Mouse (Mus musculus) neural tube, embryonic 15.5 days (tissue): ENCODE measurements around the gene Ccdc33. TPM values are rescaled to one million over a fixed set of nuclear protein-coding genes. Genes with fewer than 3 reads are reported as not detected.

Experiments used
- ATAC-seq: fragments of 200-750 bp; cut with Nextera tagmentation; 2 replicates; pipeline ENCODE4 v1.8.0; 2017; ENCODE audit warnings: mild to moderate bottlenecking, moderate TSS enrichment, moderate library complexity; ENCODE audit not compliant: low FRiP score
- H3K27ac ChIP-seq: fragments of 300-500 bp; sonication (generic); replicated peaks from 2 replicates; pipeline ENCODE4 v1.5.1; 2015; ENCODE audit warnings: mild to moderate bottlenecking, inconsistent platforms
- H3K27me3 ChIP-seq: fragments of 300-500 bp; sonication (generic); replicated peaks from 2 replicates; pipeline ENCODE4 v1.6.1; 2015; ENCODE audit warnings: inconsistent platforms
- H3K36me3 ChIP-seq: fragments of 300-500 bp; sonication (generic); 2 replicates; pipeline ENCODE4 v1.6.1; 2015; ENCODE audit warnings: inconsistent platforms
- H3K4me1 ChIP-seq: fragments of 300-500 bp; sonication (generic); 2 replicates; pipeline ENCODE4 v1.6.1; 2015; ENCODE audit warnings: inconsistent platforms
- H3K4me2 ChIP-seq: fragments of 300-500 bp; sonication (generic); 2 replicates; pipeline ENCODE4 v1.6.1; 2015; ENCODE audit warnings: inconsistent platforms, mild to moderate bottlenecking, moderate library complexity
- H3K4me3 ChIP-seq: fragments of 300-500 bp; sonication (generic); replicated peaks from 2 replicates; pipeline ENCODE4 v1.5.1; 2015; ENCODE audit warnings: mild to moderate bottlenecking, inconsistent platforms
- H3K9ac ChIP-seq: fragments of 300-500 bp; sonication (generic); replicated peaks from 2 replicates; pipeline ENCODE4 v1.6.1; 2015; ENCODE audit warnings: mild to moderate bottlenecking, inconsistent platforms
- H3K9me3 ChIP-seq: fragments of 300-500 bp; sonication (generic); replicated peaks from 2 replicates; pipeline ENCODE4 v1.6.1; 2016; ENCODE audit warnings: inconsistent platforms
- WGBS: fragments of 180-500 bp; shearing (Covaris S2); methylation state at CpG from one replicate; pipeline ENCODE4 v1.1.7; 2015; ENCODE audit warnings: mixed read lengths; 5-methylcytosine and 5-hydroxymethylcytosine counted together
- polyA plus RNA-seq: library from polyadenylated mRNA; unstranded; fragments of >200 nt; fragmentation: Nextera tagmentation; extraction: Ambion mirVana; gene quantifications from 2 replicates; pipeline ENCODE4 v1.2.1, GENCODE M21; 2015

The Ccdc33 gene
- polyA plus RNA-seq, 1 experiment from 2014 or later: 0.13 TPM

- Histone ChIP-seq H3K4me1 (peaks cover 7% of the 10 kb centered on the region), H3K9ac (no peak overlapping the region), H3K4me2 (no peak overlapping the region), H3K9me3 (no peaks in the 10 kb centered on the region), H3K36me3 (no peaks in the 10 kb centered on the region), H3K4me3 (no peak overlapping the region), H3K27ac (no peak overlapping the region), H3K27me3 (no peaks in the 10 kb centered on the region; the same call in 1 of the 2 replicates)
- no peak for ATAC-seq
- WGBS: 75% methylated on average over 4 of the region's 4 CpGs
These were observed 32.2 kb upstream of the Ccdc33 start for GRCm38 (mm10) chr9:58150733-58151361.

DNA sequence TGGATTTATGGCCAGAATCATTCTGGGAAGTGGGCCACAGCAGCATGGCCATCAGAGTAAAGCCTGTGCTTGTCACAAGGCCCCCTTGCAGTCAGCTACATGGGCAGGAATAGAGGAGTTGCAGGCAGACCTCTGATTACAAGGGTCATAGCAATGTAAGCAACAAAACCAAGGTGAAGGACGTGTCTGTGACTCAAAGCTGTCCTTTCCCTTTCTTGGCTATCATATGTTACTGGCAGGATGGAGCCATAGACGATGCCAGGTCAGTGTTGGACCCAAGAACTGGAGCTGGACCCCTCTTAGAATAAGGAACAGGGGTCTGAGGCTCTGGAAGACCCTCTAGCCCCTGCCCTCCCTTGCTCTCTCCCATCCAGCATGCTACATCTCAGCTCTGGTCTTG lies 30.2 kb upstream of the Ccdc33 start:
- no peak overlapping the region for H3K9ac ChIP-seq
- no peak for ATAC-seq
- no peak overlapping the region for H3K27ac ChIP-seq
- WGBS: 67% methylated on average over 2 of the region's 2 CpGs
- no peaks in the 10 kb centered on the region for H3K36me3 ChIP-seq
- H3K27me3 ChIP-seq: no peaks in the 10 kb centered on the region; the same call in 1 of the 2 replicates
- H3K4me2 ChIP-seq: no peak overlapping the region
- H3K4me3 ChIP-seq: no peak overlapping the region
- peaks cover 3% of the 10 kb centered on the region; the same call in 1 of the 2 replicates for H3K4me1 ChIP-seq
- H3K9me3 ChIP-seq: no peaks in the 10 kb centered on the region

- no peaks in the 10 kb centered on the region for H3K9me3 ChIP-seq
- peaks cover 7% of the 10 kb centered on the region for H3K4me1 ChIP-seq
- no peak overlapping the region for H3K9ac ChIP-seq
- H3K36me3 ChIP-seq: no peaks in the 10 kb centered on the region
- no peaks in the 10 kb centered on the region; the same call in 1 of the 2 replicates for H3K27me3 ChIP-seq
- no peak overlapping the region for H3K4me3 ChIP-seq
- 92% methylated on average over 5 of the region's 5 CpGs for WGBS
- ATAC-seq: no peak
- no peak overlapping the region for H3K4me2 ChIP-seq
- no peak overlapping the region for H3K27ac ChIP-seq
These were observed 26.8 kb upstream of the Ccdc33 start for GRCm38 (mm10) chr9:58145417-58145816.

DNA sequence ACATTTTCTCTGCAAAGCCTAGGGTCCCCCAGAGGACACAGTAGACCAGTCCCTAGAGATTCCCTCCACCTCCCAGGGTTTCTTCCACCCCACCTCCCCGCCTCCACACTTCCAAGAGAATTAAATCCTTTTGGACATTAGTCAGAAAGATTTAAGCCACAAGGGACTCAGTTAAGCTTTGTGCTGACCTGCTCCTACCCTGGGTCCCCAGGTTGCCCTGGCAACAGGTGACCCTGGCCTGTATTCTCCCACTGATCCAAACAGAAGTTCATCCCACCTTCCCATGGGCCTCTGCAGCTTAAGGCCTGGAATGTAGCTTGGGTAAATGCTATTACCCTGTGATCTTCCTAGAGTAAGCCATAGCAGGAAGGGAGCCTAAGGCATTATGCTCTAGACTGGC lies 26.0 kb upstream of the Ccdc33 start:
- ATAC-seq: no peak
- no peaks in the 10 kb centered on the region for H3K36me3 ChIP-seq
- H3K9ac ChIP-seq: no peak overlapping the region
- H3K4me3 ChIP-seq: no peak overlapping the region
- H3K27ac ChIP-seq: no peak overlapping the region
- H3K4me1 ChIP-seq: peaks cover 7% of the 10 kb centered on the region
- H3K27me3 ChIP-seq: no peaks in the 10 kb centered on the region; the same call in 1 of the 2 replicates
- H3K9me3 ChIP-seq: no peaks in the 10 kb centered on the region
- no peak overlapping the region for H3K4me2 ChIP-seq
- 30% methylated on average over 1 of the region's 1 CpGs for WGBS

GRCm38 (mm10) chr9:58143419-58143818 lies 24.8 kb upstream of the Ccdc33 start:
- Histone ChIP-seq H3K4me1 (peaks cover 7% of the 10 kb centered on the region), H3K27ac (no peak overlapping the region), H3K9ac (no peak overlapping the region), H3K4me2 (no peak overlapping the region), H3K9me3 (no peaks in the 10 kb centered on the region), H3K27me3 (no peaks in the 10 kb centered on the region; the same call in 1 of the 2 replicates), H3K36me3 (no peaks in the 10 kb centered on the region), H3K4me3 (no peak overlapping the region)
- no peak for ATAC-seq
- WGBS: 55% methylated on average over 7 of the region's 7 CpGs

DNA sequence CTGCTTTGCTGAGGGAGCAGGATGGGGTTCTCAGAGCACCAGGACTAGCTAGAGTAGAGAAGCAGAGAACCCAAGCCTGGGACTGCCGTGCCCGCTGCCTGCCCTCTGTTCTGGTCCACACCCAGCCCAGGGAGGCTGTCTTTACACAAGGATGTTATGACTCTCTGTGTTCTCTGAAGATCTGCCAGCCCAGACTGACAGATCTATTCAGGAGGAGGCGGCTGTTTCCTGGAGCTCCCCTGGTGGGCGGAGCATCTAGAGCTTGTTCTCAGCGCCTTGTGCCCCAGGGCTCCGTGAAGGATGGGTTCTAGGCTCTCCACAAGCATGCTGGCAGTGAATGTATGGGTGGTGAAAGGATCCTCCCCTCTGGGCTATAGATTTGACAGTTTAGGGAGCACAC lies 21.3 kb upstream of the Ccdc33 start:
- Histone ChIP-seq H3K36me3 (no peaks in the 10 kb centered on the region), H3K4me3 (no peak overlapping the region), H3K27me3 (peaks cover 10% of the 10 kb centered on the region; the same call in 1 of the 2 replicates), H3K27ac (no peak overlapping the region), H3K4me2 (no peak overlapping the region), H3K9me3 (no peaks in the 10 kb centered on the region), H3K9ac (no peak overlapping the region), H3K4me1 (peaks cover 16% of the 10 kb centered on the region)
- 36% methylated on average over 6 of the region's 6 CpGs for WGBS
- no peak for ATAC-seq

- Histone ChIP-seq H3K27me3 (peaks cover 24% of the 10 kb centered on the region), H3K4me1 (peaks cover 26% of the 10 kb centered on the region), H3K27ac (no peak overlapping the region), H3K36me3 (no peaks in the 10 kb centered on the region), H3K9ac (no peak overlapping the region), H3K9me3 (no peaks in the 10 kb centered on the region), H3K4me2 (peak overlapping the region; percentile 26; the same call in 1 of the 2 replicates), H3K4me3 (no peak overlapping the region)
- no peak for ATAC-seq
- WGBS: 47% methylated on average over 2 of the region's 2 CpGs
These were observed 17.3 kb upstream of the Ccdc33 start for GRCm38 (mm10) chr9:58135921-58136321.

- peaks cover 34% of the 10 kb centered on the region for H3K27me3 ChIP-seq
- peak overlapping the region; percentile 19; the same call in 1 of the 2 replicates for H3K27ac ChIP-seq
- H3K4me3 ChIP-seq: no peak overlapping the region
- peaks cover 26% of the 10 kb centered on the region for H3K4me1 ChIP-seq
- 26% methylated on average over 7 of the region's 7 CpGs for WGBS
- no peak for ATAC-seq
- peak overlapping the region; percentile 6; the same call in 1 of the 2 replicates for H3K4me2 ChIP-seq
- H3K36me3 ChIP-seq: no peaks in the 10 kb centered on the region
- H3K9me3 ChIP-seq: no peaks in the 10 kb centered on the region
- H3K9ac ChIP-seq: no peak overlapping the region
These were observed 16.3 kb upstream of the Ccdc33 start for GRCm38 (mm10) chr9:58134906-58135305.

GRCm38 (mm10) chr9:58133893-58134884 lies 15.6 kb upstream of the Ccdc33 start:
- H3K9me3 ChIP-seq: no peaks in the 10 kb centered on the region
- peaks cover 32% of the 10 kb centered on the region for H3K4me1 ChIP-seq
- 0 out of 2 replicates have a peak, but pooled peaks have one; percentile 53 for ATAC-seq
- no peaks in the 10 kb centered on the region for H3K36me3 ChIP-seq
- no peak overlapping the region for H3K4me3 ChIP-seq
- H3K4me2 ChIP-seq: peak overlapping the region; percentile 11
- peak overlapping the region; percentile 6; the same call in 1 of the 2 replicates for H3K27ac ChIP-seq
- H3K27me3 ChIP-seq: peaks cover 40% of the 10 kb centered on the region
- WGBS: 9% methylated on average over 17 of the region's 17 CpGs
- H3K9ac ChIP-seq: no peak overlapping the region

DNA sequence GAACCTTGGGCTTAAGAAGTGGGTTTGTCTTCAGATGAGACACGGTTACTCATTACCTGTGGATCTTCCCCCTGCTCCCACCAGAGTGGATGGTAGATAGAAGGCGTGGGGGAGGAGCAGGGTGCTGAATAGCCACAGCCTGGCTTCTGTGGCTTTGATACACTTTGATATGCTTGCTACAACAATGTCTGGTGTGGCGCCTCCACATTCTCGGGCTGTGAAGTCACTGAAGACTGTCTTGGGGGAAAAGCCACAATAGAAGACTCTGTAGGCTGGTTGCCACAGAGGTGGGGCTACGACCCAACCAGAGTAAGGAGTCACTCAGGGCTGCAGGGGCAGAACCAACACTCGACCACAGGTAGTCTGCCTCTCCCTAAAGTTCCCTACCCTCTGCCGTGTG lies 13.1 kb upstream of the Ccdc33 start:
- no peak overlapping the region for H3K27ac ChIP-seq
- H3K4me1 ChIP-seq: peaks cover 41% of the 10 kb centered on the region
- H3K27me3 ChIP-seq: peaks cover 41% of the 10 kb centered on the region
- H3K9me3 ChIP-seq: no peaks in the 10 kb centered on the region
- H3K36me3 ChIP-seq: no peaks in the 10 kb centered on the region
- H3K4me3 ChIP-seq: no peak overlapping the region
- no peak overlapping the region for H3K9ac ChIP-seq
- H3K4me2 ChIP-seq: no peak overlapping the region
- ATAC-seq: no peak
- WGBS: 71% methylated on average over 7 of the region's 7 CpGs

DNA sequence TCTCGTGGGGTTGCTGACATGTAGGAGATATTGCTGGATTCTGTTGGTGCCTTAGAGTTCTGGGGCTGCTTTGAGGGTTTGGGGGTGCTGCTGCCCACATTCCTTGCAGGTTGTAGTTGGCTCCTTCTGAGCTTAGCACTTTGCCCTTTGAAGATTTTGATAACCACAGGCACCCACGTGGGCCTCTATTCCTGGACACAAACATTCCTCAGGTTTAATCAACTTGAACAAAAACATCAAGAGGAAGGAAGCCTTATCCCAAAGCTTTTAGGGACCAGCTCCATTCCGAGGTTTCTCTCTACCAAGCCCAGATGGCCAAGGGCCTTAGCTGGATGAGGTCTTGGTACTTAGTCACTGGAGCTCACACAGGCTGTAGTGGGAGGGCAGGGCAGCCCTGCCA lies 12.3 kb upstream of the Ccdc33 start:
- WGBS: 60% methylated on average over 3 of the region's 3 CpGs
- Histone ChIP-seq H3K4me1 (peaks cover 38% of the 10 kb centered on the region), H3K27me3 (peaks cover 46% of the 10 kb centered on the region), H3K36me3 (no peaks in the 10 kb centered on the region), H3K9ac (no peak overlapping the region), H3K9me3 (no peaks in the 10 kb centered on the region), H3K27ac (no peak overlapping the region), H3K4me3 (no peak overlapping the region), H3K4me2 (no peak overlapping the region)
- no peak for ATAC-seq
